Mouse (Mus musculus): Measurements from ENCODE around the gene Plxnd1. TPM values are rescaled to one million over a fixed set of nuclear protein-coding genes. Genes with fewer than 3 reads are reported as not detected.

Gene Plxnd1
- polyA plus RNA-seq, 1 experiment from 2014 or later = 24.6 TPM

Other genes starting within 250 kb of the Plxnd1 start
- gene Tmem40, start 232.6 kb downstream of the Plxnd1 start, polyA plus RNA-seq (2016; fragmentation: Nextera tagmentation; extraction: Ambion mirVana) = 2.2 and 3.2 TPM in 2 replicates
- gene Cand2, start 220.5 kb downstream of the Plxnd1 start, polyA plus RNA-seq (2016; fragmentation: Nextera tagmentation; extraction: Ambion mirVana) = 51.1 and 53.9 TPM in 2 replicates
- gene Rpl32, start 186.3 kb downstream of the Plxnd1 start, polyA plus RNA-seq (2016; fragmentation: Nextera tagmentation; extraction: Ambion mirVana) = 1,744 and 1,823 TPM in 2 replicates
- 1.6 and 2.3 TPM in 2 replicates for gene Efcab12, start 156.6 kb downstream of the Plxnd1 start, polyA plus RNA-seq (2016; fragmentation: Nextera tagmentation; extraction: Ambion mirVana)
- 24.6 and 31.7 TPM in 2 replicates for gene Mbd4, start 141.6 kb downstream of the Plxnd1 start, polyA plus RNA-seq (2016; fragmentation: Nextera tagmentation; extraction: Ambion mirVana)
- gene Ift122, start 141.5 kb downstream of the Plxnd1 start, polyA plus RNA-seq (2016; fragmentation: Nextera tagmentation; extraction: Ambion mirVana) = 28.8 and 30.6 TPM in 2 replicates
- gene Rho, start 63.3 kb downstream of the Plxnd1 start, polyA plus RNA-seq (2016; fragmentation: Nextera tagmentation; extraction: Ambion mirVana) = 0.20 and 0.37 TPM in 2 replicates
- gene H1foo, start 50.1 kb downstream of the Plxnd1 start, polyA plus RNA-seq (2016; fragmentation: Nextera tagmentation; extraction: Ambion mirVana) = not detected in 2 replicates
- gene Tmcc1, start 198.5 kb upstream of the Plxnd1 start, polyA plus RNA-seq (2016; fragmentation: Nextera tagmentation; extraction: Ambion mirVana) = 16.7 and 17.9 TPM in 2 replicates
- 52.9 and 54.9 TPM in 2 replicates for gene Washc2, start 213.0 kb upstream of the Plxnd1 start, polyA plus RNA-seq (2016; fragmentation: Nextera tagmentation; extraction: Ambion mirVana)